Mouse (Mus musculus): ENCODE measurements around the gene Zc3h12d. TPM values are rescaled to one million over a fixed set of nuclear protein-coding genes. Genes with fewer than 3 reads are reported as not detected.

Zc3h12d gene
- polyA plus RNA-seq, 1 experiment: not detected

GRCm38 (mm10) chr10:7819156-7819555 lies 13.1 kb upstream of the Zc3h12d start:
- peaks cover 89% of the 10 kb centered on the region for H3K36me3 ChIP-seq (ENCODE audit: control insufficient read depth)
- TF ChIP-seq GATA1 (IDR thresholded peaks at IDR 0.05; ENCODE audit: low read length) (no peak), TAL1 (IDR thresholded peaks at IDR 0.05; ENCODE audit: low read length) (no peak)
- H3K9me3 ChIP-seq (ENCODE audit: control insufficient read depth, low read length): no peaks in the 10 kb centered on the region
- no peak overlapping the region for H3K4me3 ChIP-seq (replicated peaks)
- H3K27me3 ChIP-seq (ENCODE audit: control insufficient read depth): no peaks in the 10 kb centered on the region
- no peaks in the 10 kb centered on the region for H3K4me1 ChIP-seq (ENCODE audit: control insufficient read depth)

GRCm38 (mm10) chr10:7819603-7820002 lies 12.7 kb upstream of the Zc3h12d start:
- no peaks in the 10 kb centered on the region for H3K4me1 ChIP-seq (ENCODE audit: control insufficient read depth)
- H3K36me3 ChIP-seq (ENCODE audit: control insufficient read depth): peaks cover 84% of the 10 kb centered on the region
- TF ChIP-seq GATA1 (IDR thresholded peaks at IDR 0.05; ENCODE audit: low read length): no peak
- no peak for TF ChIP-seq TAL1 (IDR thresholded peaks at IDR 0.05; ENCODE audit: low read length)
- no peaks in the 10 kb centered on the region for H3K9me3 ChIP-seq (ENCODE audit: control insufficient read depth, low read length)
- H3K27me3 ChIP-seq (ENCODE audit: control insufficient read depth): no peaks in the 10 kb centered on the region
- no peak overlapping the region for H3K4me3 ChIP-seq (replicated peaks)

- TF ChIP-seq GATA1 (IDR thresholded peaks at IDR 0.05; ENCODE audit: low read length) (no peak), TAL1 (IDR thresholded peaks at IDR 0.05; ENCODE audit: low read length) (no peak)
These were observed 12.1 kb upstream of the Zc3h12d start for GRCm38 (mm10) chr10:7820171-7820570.

GRCm38 (mm10) chr10:7821981-7822380 lies 10.3 kb upstream of the Zc3h12d start:
- H3K4me1 ChIP-seq (ENCODE audit: control insufficient read depth): no peaks in the 10 kb centered on the region
- H3K27me3 ChIP-seq (ENCODE audit: control insufficient read depth): no peaks in the 10 kb centered on the region
- H3K36me3 ChIP-seq (ENCODE audit: control insufficient read depth): peaks cover 63% of the 10 kb centered on the region
- TF ChIP-seq GATA1 (IDR thresholded peaks at IDR 0.05; ENCODE audit: low read length) (no peak), TAL1 (IDR thresholded peaks at IDR 0.05; ENCODE audit: low read length) (no peak)
- no peaks in the 10 kb centered on the region for H3K9me3 ChIP-seq (ENCODE audit: control insufficient read depth, low read length)
- no peak overlapping the region for H3K4me3 ChIP-seq (replicated peaks)

More at GRCm38 (mm10) chr10:7820171-7820570, 12.1 kb upstream of the Zc3h12d start:
- Histone ChIP-seq H3K27me3 (ENCODE audit: control insufficient read depth) (no peaks in the 10 kb centered on the region), H3K4me3 (replicated peaks) (no peak overlapping the region), H3K4me1 (ENCODE audit: control insufficient read depth) (no peaks in the 10 kb centered on the region), H3K36me3 (ENCODE audit: control insufficient read depth) (peaks cover 80% of the 10 kb centered on the region), H3K9me3 (ENCODE audit: control insufficient read depth, low read length) (no peaks in the 10 kb centered on the region)

GRCm38 (mm10) chr10:7824663-7825280 lies 7.5 kb upstream of the Zc3h12d start:
- H3K4me1 ChIP-seq (ENCODE audit: control insufficient read depth): no peaks in the 10 kb centered on the region
- H3K9me3 ChIP-seq (ENCODE audit: control insufficient read depth, low read length): no peaks in the 10 kb centered on the region
- TF ChIP-seq GATA1 (IDR thresholded peaks at IDR 0.05; ENCODE audit: low read length): no peak
- TF ChIP-seq TAL1 (IDR thresholded peaks at IDR 0.05; ENCODE audit: low read length): no peak
- peaks cover 36% of the 10 kb centered on the region for H3K36me3 ChIP-seq (ENCODE audit: control insufficient read depth)
- no peaks in the 10 kb centered on the region for H3K27me3 ChIP-seq (ENCODE audit: control insufficient read depth)
- no peak overlapping the region for H3K4me3 ChIP-seq (replicated peaks)

GRCm38 (mm10) chr10:7825281-7825665 lies 7.0 kb upstream of the Zc3h12d start:
- H3K4me1 ChIP-seq (ENCODE audit: control insufficient read depth): no peaks in the 10 kb centered on the region
- H3K27me3 ChIP-seq (ENCODE audit: control insufficient read depth): no peaks in the 10 kb centered on the region; the same call in 1 of the 2 replicates
- TF ChIP-seq TAL1 (IDR thresholded peaks at IDR 0.05; ENCODE audit: low read length) (no peak), GATA1 (IDR thresholded peaks at IDR 0.05; ENCODE audit: low read length) (no peak)
- H3K4me3 ChIP-seq (replicated peaks): no peak overlapping the region
- H3K36me3 ChIP-seq (ENCODE audit: control insufficient read depth): peaks cover 31% of the 10 kb centered on the region
- H3K9me3 ChIP-seq (ENCODE audit: control insufficient read depth, low read length): no peaks in the 10 kb centered on the region

GRCm38 (mm10) chr10:7826106-7826505 lies 6.2 kb upstream of the Zc3h12d start:
- H3K4me1 ChIP-seq (ENCODE audit: control insufficient read depth): no peaks in the 10 kb centered on the region
- H3K36me3 ChIP-seq (ENCODE audit: control insufficient read depth): peaks cover 23% of the 10 kb centered on the region
- no peaks in the 10 kb centered on the region; the same call in 1 of the 2 replicates for H3K27me3 ChIP-seq (ENCODE audit: control insufficient read depth)
- TF ChIP-seq TAL1 (IDR thresholded peaks at IDR 0.05; ENCODE audit: low read length) (no peak), GATA1 (IDR thresholded peaks at IDR 0.05; ENCODE audit: low read length) (no peak)
- H3K4me3 ChIP-seq (replicated peaks): no peak overlapping the region
- H3K9me3 ChIP-seq (ENCODE audit: control insufficient read depth, low read length): no peaks in the 10 kb centered on the region

- H3K27me3 ChIP-seq (ENCODE audit: control insufficient read depth): no peaks in the 10 kb centered on the region; the same call in 1 of the 2 replicates
- no peaks in the 10 kb centered on the region for H3K9me3 ChIP-seq (ENCODE audit: control insufficient read depth, low read length)
- peaks cover 2% of the 10 kb centered on the region; the same call in 1 of the 2 replicates for H3K4me1 ChIP-seq (ENCODE audit: control insufficient read depth)
- no peaks in the 10 kb centered on the region for H3K36me3 ChIP-seq (ENCODE audit: control insufficient read depth)
- TF ChIP-seq GATA1 (IDR thresholded peaks at IDR 0.05; ENCODE audit: low read length): no peak
- TF ChIP-seq TAL1 (IDR thresholded peaks at IDR 0.05; ENCODE audit: low read length): no peak
- H3K4me3 ChIP-seq (replicated peaks): no peak overlapping the region
These were observed 1.3 kb downstream of the Zc3h12d start for GRCm38 (mm10) chr10:7833377-7834165.

GRCm38 (mm10) chr10:7834671-7835225 lies 2.5 kb downstream of the Zc3h12d start:
- Histone ChIP-seq H3K9me3 (ENCODE audit: control insufficient read depth, low read length) (no peaks in the 10 kb centered on the region), H3K36me3 (ENCODE audit: control insufficient read depth) (no peaks in the 10 kb centered on the region), H3K27me3 (ENCODE audit: control insufficient read depth) (no peaks in the 10 kb centered on the region; the same call in 1 of the 2 replicates), H3K4me1 (ENCODE audit: control insufficient read depth) (peaks cover 2% of the 10 kb centered on the region; the same call in 1 of the 2 replicates), H3K4me3 (replicated peaks) (no peak overlapping the region)
- TF ChIP-seq GATA1 (IDR thresholded peaks at IDR 0.05; ENCODE audit: low read length) (no peak), TAL1 (IDR thresholded peaks at IDR 0.05; ENCODE audit: low read length) (no peak)
